Mouse (Mus musculus): ENCODE measurements at regions not wholly inside any gene's neighbourhood (a gene's known extent, or its start where the extent isn't known, plus 50 kb on each side); places are given as distances from the start of the nearest gene placed in this dataset.
"Not testable (repeated sequence)": the region's sequence is repeated elsewhere in the genome, so short reads cannot be mapped to it uniquely, and the experiment has no call there.

GRCm38 (mm10) chr1:16904690-16905089 is 811.6 kb upstream of the 4930444P10Rik start:
- H3K4me3 ChIP-seq (replicated peaks; ENCODE audit: low read depth, low read length) = no peak overlapping the region
- H3K9me3 ChIP-seq (replicated peaks; ENCODE audit: low read length) = no peaks in the 10 kb centered on the region
- no peak for ATAC-seq (replicated peaks; ENCODE audit: low FRiP score, low read depth)
- DNase-seq (ENCODE audit: low spot score) = no peak
- H3K4me1 ChIP-seq (replicated peaks; ENCODE audit: insufficient read depth, low read length) = no peaks in the 10 kb centered on the region
- no peak overlapping the region for H3K4me2 ChIP-seq (ENCODE audit: low read length)
- no peaks in the 10 kb centered on the region for H3K36me3 ChIP-seq (ENCODE audit: insufficient read depth, low read length)
- TF ChIP-seq CTCF (IDR thresholded peaks at IDR 0.05; ENCODE audit: low read depth) = no peak
- H3K27me3 ChIP-seq (ENCODE audit: insufficient read depth, low read length) = no peaks in the 10 kb centered on the region
- no peak overlapping the region for H3K27ac ChIP-seq
- no peak overlapping the region for H3K9ac ChIP-seq (ENCODE audit: low read depth, low read length)

DNA sequence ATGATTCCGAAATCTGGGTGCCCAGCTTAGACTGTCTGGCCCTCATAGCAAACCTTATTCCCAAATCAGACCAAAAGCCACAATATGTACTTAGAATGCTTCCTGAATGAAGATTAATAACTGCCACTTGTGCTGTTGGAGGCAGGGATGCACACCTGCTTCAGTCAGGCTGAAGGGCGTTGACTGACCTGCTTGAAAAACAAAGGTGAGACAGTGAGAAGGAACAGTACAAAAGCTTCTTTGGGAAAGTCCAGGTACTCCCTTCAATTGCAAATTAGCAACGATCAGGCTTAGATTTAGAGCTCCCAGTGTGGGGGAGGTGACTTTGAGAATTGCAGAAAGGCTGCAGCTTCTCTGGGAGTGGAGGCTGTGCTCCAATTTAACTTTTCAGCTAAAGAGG is 775.3 kb upstream of the 4930444P10Rik start:
- H3K4me2 ChIP-seq (ENCODE audit: low read length); H3K4me3 ChIP-seq (replicated peaks; ENCODE audit: low read depth, low read length); DNase-seq (ENCODE audit: low spot score); H3K27ac ChIP-seq; H3K27me3 ChIP-seq (ENCODE audit: insufficient read depth, low read length); H3K9me3 ChIP-seq (replicated peaks; ENCODE audit: low read length); ATAC-seq (replicated peaks; ENCODE audit: low FRiP score, low read depth); H3K9ac ChIP-seq (ENCODE audit: low read depth, low read length); H3K4me1 ChIP-seq (replicated peaks; ENCODE audit: insufficient read depth, low read length); H3K36me3 ChIP-seq (ENCODE audit: insufficient read depth, low read length): not testable (repeated sequence)
- WGBS = 73% methylated on average over 3 of the region's 3 CpGs

DNA sequence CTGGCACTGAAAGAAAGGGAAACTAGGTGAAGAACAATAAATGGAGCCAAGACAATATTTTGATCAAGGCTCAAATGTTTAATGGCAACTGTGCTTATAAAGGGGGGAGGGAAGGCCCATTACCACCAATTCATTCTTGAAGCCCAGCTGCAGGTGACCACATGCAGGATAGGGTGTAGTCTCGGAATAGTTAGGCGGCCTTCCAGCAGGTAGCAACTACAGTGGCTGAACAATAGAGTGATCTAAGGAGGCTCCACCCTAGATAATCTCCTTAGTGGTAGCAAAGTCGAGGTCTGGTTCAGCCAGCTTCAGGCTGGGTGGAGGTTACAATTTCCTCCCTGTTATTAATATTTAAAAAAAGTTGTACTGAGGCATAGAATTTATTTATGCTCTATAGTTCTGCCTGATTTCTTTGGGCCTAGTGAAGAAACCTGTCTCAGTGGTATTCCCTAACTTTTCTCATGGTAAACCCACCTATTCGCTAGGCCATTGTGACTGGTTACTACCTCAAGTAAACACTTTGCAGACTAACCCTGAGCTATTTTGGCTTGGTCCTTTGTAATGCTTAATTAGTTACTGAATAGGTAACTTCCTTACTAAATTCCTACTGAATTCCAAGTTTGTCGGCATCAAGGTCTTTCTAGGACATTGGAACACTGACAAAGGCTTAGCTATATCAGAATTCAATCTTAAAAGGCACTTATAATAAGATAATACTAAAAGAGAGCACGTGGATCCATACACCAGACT is 774.1 kb upstream of the 4930444P10Rik start:
- H3K9me3 ChIP-seq (replicated peaks; ENCODE audit: low read length); H3K4me2 ChIP-seq (ENCODE audit: low read length); H3K27ac ChIP-seq; DNase-seq (ENCODE audit: low spot score); H3K4me3 ChIP-seq (replicated peaks; ENCODE audit: low read depth, low read length); H3K27me3 ChIP-seq (ENCODE audit: insufficient read depth, low read length); ATAC-seq (replicated peaks; ENCODE audit: low FRiP score, low read depth); H3K36me3 ChIP-seq (ENCODE audit: insufficient read depth, low read length); H3K4me1 ChIP-seq (replicated peaks; ENCODE audit: insufficient read depth, low read length); H3K9ac ChIP-seq (ENCODE audit: low read depth, low read length): not testable (repeated sequence)
- 77% methylated on average over 6 of the region's 6 CpGs for WGBS

DNA sequence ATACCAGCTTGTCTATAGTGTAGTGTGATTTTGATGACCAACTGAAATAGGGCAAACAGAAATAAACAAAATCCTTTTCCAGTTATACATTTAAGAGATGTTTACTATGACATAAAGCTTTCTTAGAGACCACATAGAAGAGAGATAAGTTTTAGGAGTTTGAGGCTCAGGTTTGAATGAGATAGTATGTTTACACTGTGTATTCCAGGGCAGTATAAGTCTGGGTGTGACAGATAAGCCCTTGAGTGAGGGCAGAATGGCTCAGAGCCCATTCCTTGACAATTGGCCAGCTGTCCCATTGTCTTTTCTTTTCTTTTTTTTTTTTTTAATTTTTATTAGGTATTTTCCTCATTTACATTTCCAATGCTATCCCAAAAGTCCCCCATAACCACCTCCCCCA is 744.0 kb upstream of the 4930444P10Rik start:
- no peak for TF ChIP-seq CTCF (IDR thresholded peaks at IDR 0.05; ENCODE audit: low read depth)
- H3K4me1 ChIP-seq (replicated peaks; ENCODE audit: insufficient read depth, low read length) = no peaks in the 10 kb centered on the region
- H3K36me3 ChIP-seq (ENCODE audit: insufficient read depth, low read length) = no peaks in the 10 kb centered on the region
- no peaks in the 10 kb centered on the region for H3K9me3 ChIP-seq (replicated peaks; ENCODE audit: low read length)
- ATAC-seq (replicated peaks; ENCODE audit: low FRiP score, low read depth) = no peak
- DNase-seq (ENCODE audit: low spot score) = no peak
- no peaks in the 10 kb centered on the region for H3K27me3 ChIP-seq (ENCODE audit: insufficient read depth, low read length)
- no peak overlapping the region for H3K4me3 ChIP-seq (replicated peaks; ENCODE audit: low read depth, low read length)
- no peak overlapping the region for H3K4me2 ChIP-seq (ENCODE audit: low read length)
- no peak overlapping the region for H3K9ac ChIP-seq (ENCODE audit: low read depth, low read length)
- no peak overlapping the region for H3K27ac ChIP-seq

DNA sequence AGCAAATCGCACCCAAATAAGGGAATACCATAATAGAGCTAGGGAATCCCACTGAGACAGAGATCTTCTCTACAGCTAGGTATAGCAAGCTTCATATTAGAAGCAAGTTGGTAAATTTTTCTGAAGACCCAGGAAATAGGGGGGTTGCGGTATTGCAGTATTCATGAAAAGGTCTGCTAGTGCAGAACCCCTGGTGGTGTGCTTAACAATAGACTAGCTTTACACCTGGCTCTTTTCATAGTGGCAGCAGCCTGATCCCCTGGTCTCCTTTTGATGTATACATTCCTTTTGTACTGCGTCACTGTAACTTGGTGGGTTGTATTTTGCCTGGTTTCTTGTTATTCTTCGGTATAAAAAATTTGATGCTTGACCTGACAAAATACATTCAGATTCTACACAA is 731.6 kb upstream of the 4930444P10Rik start:
- 70% methylated on average over 4 of the region's 4 CpGs for WGBS
- not testable (repeated sequence) for H3K27me3 ChIP-seq (ENCODE audit: insufficient read depth, low read length); H3K9ac ChIP-seq (ENCODE audit: low read depth, low read length); H3K9me3 ChIP-seq (replicated peaks; ENCODE audit: low read length); ATAC-seq (replicated peaks; ENCODE audit: low FRiP score, low read depth); H3K4me3 ChIP-seq (replicated peaks; ENCODE audit: low read depth, low read length); DNase-seq (ENCODE audit: low spot score); H3K4me1 ChIP-seq (replicated peaks; ENCODE audit: insufficient read depth, low read length); H3K36me3 ChIP-seq (ENCODE audit: insufficient read depth, low read length); H3K27ac ChIP-seq; H3K4me2 ChIP-seq (ENCODE audit: low read length)

- H3K27ac ChIP-seq = no peak overlapping the region
- no peaks in the 10 kb centered on the region for H3K36me3 ChIP-seq (ENCODE audit: insufficient read depth, low read length)
- no peaks in the 10 kb centered on the region for H3K9me3 ChIP-seq (replicated peaks; ENCODE audit: low read length)
- H3K4me1 ChIP-seq (replicated peaks; ENCODE audit: insufficient read depth, low read length) = no peaks in the 10 kb centered on the region
- H3K4me3 ChIP-seq (replicated peaks; ENCODE audit: low read depth, low read length) = no peak overlapping the region
- no peak for TF ChIP-seq CTCF (IDR thresholded peaks at IDR 0.05; ENCODE audit: low read depth)
- DNase-seq (ENCODE audit: low spot score) (no peak), ATAC-seq (replicated peaks; ENCODE audit: low FRiP score, low read depth) (no peak)
- no peaks in the 10 kb centered on the region for H3K27me3 ChIP-seq (ENCODE audit: insufficient read depth, low read length)
- H3K9ac ChIP-seq (ENCODE audit: low read depth, low read length) = no peak overlapping the region
- no peak overlapping the region for H3K4me2 ChIP-seq (ENCODE audit: low read length)
- WGBS = 68% methylated on average over 3 of the region's 3 CpGs
These were observed 730.9 kb upstream of the 4930444P10Rik start for GRCm38 (mm10) chr1:16824057-16824456.

DNA sequence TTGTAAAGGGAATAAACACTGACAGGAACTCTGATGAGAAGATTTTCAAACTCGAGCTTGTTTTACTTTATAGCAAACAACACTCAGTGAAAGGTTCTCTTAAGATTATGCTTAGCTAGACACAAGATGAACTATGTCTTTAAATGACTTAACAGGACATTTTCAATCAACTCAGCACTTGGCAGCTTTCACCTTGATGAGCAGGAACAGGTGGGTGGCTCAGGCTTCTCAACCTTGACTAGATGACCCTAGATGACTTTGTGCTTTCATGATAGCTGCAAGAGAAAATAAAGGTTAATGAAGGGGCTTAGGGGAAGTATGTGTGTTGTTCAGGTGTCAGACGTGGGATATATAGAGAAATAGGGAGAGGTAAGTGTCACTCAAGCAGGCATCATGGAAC is 728.1 kb upstream of the 4930444P10Rik start:
- DNase-seq (ENCODE audit: low spot score) (no peak), ATAC-seq (replicated peaks; ENCODE audit: low FRiP score, low read depth) (no peak)
- no peak for TF ChIP-seq CTCF (IDR thresholded peaks at IDR 0.05; ENCODE audit: low read depth)
- 61% methylated on average over 2 of the region's 2 CpGs for WGBS
- H3K4me1 ChIP-seq (replicated peaks; ENCODE audit: insufficient read depth, low read length) = no peaks in the 10 kb centered on the region
- no peak overlapping the region for H3K27ac ChIP-seq
- H3K4me2 ChIP-seq (ENCODE audit: low read length) = no peak overlapping the region
- no peak overlapping the region for H3K9ac ChIP-seq (ENCODE audit: low read depth, low read length)
- H3K36me3 ChIP-seq (ENCODE audit: insufficient read depth, low read length) = no peaks in the 10 kb centered on the region
- H3K9me3 ChIP-seq (replicated peaks; ENCODE audit: low read length) = no peaks in the 10 kb centered on the region
- no peak overlapping the region for H3K4me3 ChIP-seq (replicated peaks; ENCODE audit: low read depth, low read length)
- no peaks in the 10 kb centered on the region for H3K27me3 ChIP-seq (ENCODE audit: insufficient read depth, low read length)

Data from kidney, postnatal 0 days (tissue).